ENCODE assay signal across 10 mouse cellular contexts in the genomic region with DNA sequence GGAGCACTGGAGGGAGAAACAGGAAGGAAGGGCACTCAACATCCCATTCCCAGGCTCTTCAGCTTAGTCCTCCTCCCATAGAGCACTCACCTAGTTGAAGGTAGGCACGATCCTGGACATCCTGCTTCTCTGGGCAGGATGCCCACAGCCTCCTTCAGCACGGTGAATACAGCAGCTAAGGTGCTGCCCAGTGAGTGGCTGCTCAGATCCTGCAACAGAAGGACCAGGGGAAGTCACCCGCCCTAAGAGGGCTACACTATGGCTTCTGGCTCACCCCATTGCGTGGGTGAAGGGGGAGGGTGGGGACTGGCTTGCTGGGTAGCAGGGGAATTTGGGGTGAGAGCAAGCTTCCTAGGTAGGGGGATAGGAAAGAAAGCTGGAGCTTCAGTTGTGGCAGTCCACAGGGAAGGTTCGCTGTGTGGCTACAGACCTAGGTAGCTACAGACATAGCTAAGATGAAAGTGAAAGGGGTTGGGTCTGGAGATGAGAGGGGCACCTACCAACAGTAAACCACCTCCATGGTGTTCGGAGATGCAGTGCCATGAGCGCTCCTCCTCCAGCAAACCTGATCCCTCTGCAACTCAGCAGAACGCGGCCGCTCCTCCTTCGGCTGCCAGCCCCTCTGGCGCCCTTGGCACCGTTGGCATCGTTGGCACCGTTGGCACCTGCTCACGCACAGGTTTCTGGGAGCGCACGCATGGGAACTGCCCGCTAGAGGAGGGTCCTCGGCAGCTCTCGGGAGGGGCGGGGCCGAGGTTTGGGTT. TPM values are rescaled to one million over a fixed set of nuclear protein-coding genes. Genes with fewer than 3 reads are reported as not detected.
DNase-seq lines count a peak whose midpoint lies in the region; ATAC-seq lines count a peak whose summit lies in the region.
"Had no signal": no experiment of that assay in that cellular context is flagged by ENCODE, and none has a peak within 500 bp of the region (broad histone marks: within the 10 kb centered on the region; RNA-seq: fewer than 3 reads in every experiment).

No protein-coding gene starts in this region.

- ATAC-seq in megakaryocyte, adult 5-6 weeks (ENCODE audit: poor library complexity, severe bottlenecking): peak; percentile 53; the same call in 1 of the 2 replicates
- ATAC-seq in liver, embryonic 11.5 days (replicated peaks; ENCODE audit: low FRiP score): no peak
- ATAC-seq: Patski had no signal

- no peak overlapping the region for H3K9ac ChIP-seq in liver, embryonic 11.5 days (ENCODE audit: low read depth, low read length)
- H3K9ac ChIP-seq: midbrain, embryonic 12.5 days had no signal

- peak; percentile 78 for DNase-seq in left cerebral cortex, postnatal 4 days
- DNase-seq in left cerebral cortex, postnatal 10 days (ENCODE audit: extremely low spot score in 1 of 2, low spot score in 2 of 2): no peak
- DNase-seq in brain, adult 2 months (ENCODE audit: low read depth, low spot score): peak; percentile 79
- DNase-seq in cerebellum, postnatal 25 days: peak; percentile 88 to 92
- no peak for DNase-seq in embryonic facial prominence, embryonic 10.5 days (ENCODE audit: low spot score)
- no peak for DNase-seq in liver, embryonic 11.5 days (ENCODE audit: low spot score)

- no peaks in the 10 kb centered on the region for H3K9me3 ChIP-seq in embryonic facial prominence, embryonic 10.5 days
- no peaks in the 10 kb centered on the region for H3K9me3 ChIP-seq in liver, embryonic 11.5 days (ENCODE audit: control insufficient read depth, low read length)
- H3K9me3 ChIP-seq: midbrain, embryonic 12.5 days had no signal

- peaks cover 5% of the 10 kb centered on the region; the same call in 1 of the 2 replicates for H3K36me3 ChIP-seq in embryonic facial prominence, embryonic 10.5 days (replicated peaks)
- no peaks in the 10 kb centered on the region for H3K36me3 ChIP-seq in liver, embryonic 11.5 days (ENCODE audit: control insufficient read depth, insufficient read depth, low read length)
- H3K36me3 ChIP-seq: midbrain, embryonic 12.5 days had no signal

- no peak overlapping the region for H3K27ac ChIP-seq in embryonic facial prominence, embryonic 10.5 days (replicated peaks)
- H3K27ac ChIP-seq in liver, embryonic 11.5 days (ENCODE audit: low read depth, low read length): no peak overlapping the region
- H3K27ac ChIP-seq: left cerebral cortex, adult 2 months; midbrain, embryonic 12.5 days had no signal

- H3K4me3 ChIP-seq in embryonic facial prominence, embryonic 10.5 days: no peak overlapping the region
- H3K4me3 ChIP-seq in liver, embryonic 11.5 days (ENCODE audit: low read depth, low read length): no peak overlapping the region
- H3K4me3 ChIP-seq: left cerebral cortex, adult 2 months; midbrain, embryonic 12.5 days had no signal

- peaks cover 23% of the 10 kb centered on the region for H3K27me3 ChIP-seq in embryonic facial prominence, embryonic 10.5 days (replicated peaks; ENCODE audit: low read depth, poor library complexity, severe bottlenecking)
- H3K27me3 ChIP-seq in liver, embryonic 11.5 days (replicated peaks; ENCODE audit: control insufficient read depth, insufficient read depth, low read length): peaks cover 8% of the 10 kb centered on the region
- H3K27me3 ChIP-seq: Patski had no signal

- 63% methylated on average over 23 of the region's 23 CpGs for WGBS in embryonic facial prominence, embryonic 10.5 days
- WGBS in liver, embryonic 11.5 days: 47% methylated on average over 23 of the region's 23 CpGs

- no peak overlapping the region for H3K4me2 ChIP-seq in liver, embryonic 11.5 days
- H3K4me2 ChIP-seq: midbrain, embryonic 12.5 days had no signal

- intact Hi-C loops in left cerebral cortex, postnatal 4 days (cut with DNase I): no loop called here
- intact Hi-C loops in left cerebral cortex, postnatal 10 days (cut with DNase I): no loop called here

- peaks cover 10% of the 10 kb centered on the region; the same call in 1 of the 2 replicates for H3K4me1 ChIP-seq in embryonic facial prominence, embryonic 10.5 days
- no peaks in the 10 kb centered on the region for H3K4me1 ChIP-seq in liver, embryonic 11.5 days (replicated peaks; ENCODE audit: control insufficient read depth, insufficient read depth, low read length)

RNA-seq across cellular contexts. Expression of a gene that starts 7.0 kb away (rescaled TPM):
- total RNA-seq in left cerebral cortex, postnatal 4 days (2021): 10 to 100 TPM; 84.7 to 89.3 TPM
- total RNA-seq in left cerebral cortex, postnatal 10 days (2021): 10 to 100 TPM; 62.9 to 68.6 TPM
- total RNA-seq in megakaryocyte, adult 5-6 weeks (2015): 67.5 and 71.0 TPM in 2 replicates
- 90.9 and 102 TPM in 2 replicates for total RNA-seq in megakaryocyte, adult 5-6 weeks (2017)
- polyA plus RNA-seq in embryonic facial prominence, embryonic 10.5 days (2016; fragmentation: Nextera tagmentation; extraction: Ambion mirVana): 175 and 177 TPM in 2 replicates
- polyA plus RNA-seq in liver, embryonic 11.5 days (2014; fragmentation: Nextera tagmentation; extraction: Ambion mirVana): 159 and 168 TPM in 2 replicates

RNA-seq across cellular contexts. Expression of a gene that starts 8.2 kb away (rescaled TPM):
- 10 to 100 TPM; 61.6 to 65.6 TPM for total RNA-seq in left cerebral cortex, postnatal 4 days (2021)
- total RNA-seq in left cerebral cortex, postnatal 10 days (2021): 10 to 100 TPM; 26.6 to 27.3 TPM
- 31.4 and 37.5 TPM in 2 replicates for total RNA-seq in megakaryocyte, adult 5-6 weeks (2015)
- total RNA-seq in megakaryocyte, adult 5-6 weeks (2017): 29.1 and 30.8 TPM in 2 replicates
- polyA plus RNA-seq in embryonic facial prominence, embryonic 10.5 days (2016; fragmentation: Nextera tagmentation; extraction: Ambion mirVana): 136 and 144 TPM in 2 replicates
- polyA plus RNA-seq in liver, embryonic 11.5 days (2014; fragmentation: Nextera tagmentation; extraction: Ambion mirVana): 50.8 and 51.8 TPM in 2 replicates

RNA-seq across cellular contexts. Expression of a gene that starts 39.4 kb away (rescaled TPM):
- under 1 TPM; 0.22 to 0.32 TPM for total RNA-seq in left cerebral cortex, postnatal 4 days (2021)
- total RNA-seq in left cerebral cortex, postnatal 10 days (2021): under 1 TPM; 0.39 to 0.41 TPM
- 0.07 TPM in 1 of 2 replicates, not detected in the other for total RNA-seq in megakaryocyte, adult 5-6 weeks (2015)
- total RNA-seq in megakaryocyte, adult 5-6 weeks (2017): not detected in 2 replicates
- polyA plus RNA-seq in embryonic facial prominence, embryonic 10.5 days (2016; fragmentation: Nextera tagmentation; extraction: Ambion mirVana): 1.8 and 2.0 TPM in 2 replicates
- 3.1 and 4.1 TPM in 2 replicates for polyA plus RNA-seq in liver, embryonic 11.5 days (2014; fragmentation: Nextera tagmentation; extraction: Ambion mirVana)

RNA-seq across cellular contexts. Expression of a gene that starts 53.5 kb away (rescaled TPM):
- total RNA-seq in left cerebral cortex, postnatal 4 days (2021): 10 to 100 TPM in 1 of 2 experiments, 1 to 10 TPM in 1; 8.4 to 10.7 TPM
- total RNA-seq in left cerebral cortex, postnatal 10 days (2021): 10 to 100 TPM; 14.6 to 16.0 TPM
- 1.9 and 3.0 TPM in 2 replicates for total RNA-seq in megakaryocyte, adult 5-6 weeks (2015)
- total RNA-seq in megakaryocyte, adult 5-6 weeks (2017): 1.9 and 2.0 TPM in 2 replicates
- polyA plus RNA-seq in embryonic facial prominence, embryonic 10.5 days (2016; fragmentation: Nextera tagmentation; extraction: Ambion mirVana): 1.3 and 2.0 TPM in 2 replicates
- 4.5 and 6.8 TPM in 2 replicates for polyA plus RNA-seq in liver, embryonic 11.5 days (2014; fragmentation: Nextera tagmentation; extraction: Ambion mirVana)

RNA-seq across cellular contexts. Expression of a gene that starts 54.8 kb away (rescaled TPM):
- not detected for total RNA-seq in left cerebral cortex, postnatal 4 days (2021)
- not detected for total RNA-seq in left cerebral cortex, postnatal 10 days (2021)
- not detected in 2 replicates for total RNA-seq in megakaryocyte, adult 5-6 weeks (2015)
- 0.11 TPM in 1 of 2 replicates, not detected in the other for total RNA-seq in megakaryocyte, adult 5-6 weeks (2017)
- 0.21 and 0.22 TPM in 2 replicates for polyA plus RNA-seq in embryonic facial prominence, embryonic 10.5 days (2016; fragmentation: Nextera tagmentation; extraction: Ambion mirVana)
- 0.17 and 0.64 TPM in 2 replicates for polyA plus RNA-seq in liver, embryonic 11.5 days (2014; fragmentation: Nextera tagmentation; extraction: Ambion mirVana)

Comparison
In these comparisons a context has a peak if more than half of its experiments do, and no peak if none do; other contexts are left out.
1. DNase-seq: peak in left cerebral cortex, postnatal 4 days (single experiment), brain, adult 2 months (single experiment) and cerebellum, postnatal 25 days (2 of 2); none in left cerebral cortex, postnatal 10 days (0 of 2), embryonic facial prominence, embryonic 10.5 days (single experiment) and liver, embryonic 11.5 days (single experiment).